Mouse (Mus musculus): Measurements from ENCODE around the gene Atxn2. TPM values are rescaled to one million over a fixed set of nuclear protein-coding genes. Genes with fewer than 3 reads are reported as not detected.
"Not testable (repeated sequence)": the region's sequence is repeated elsewhere in the genome, so short reads cannot be mapped to it uniquely, and the experiment has no call there.

Atxn2 gene
- total and polyA plus RNA-seq, 3 experiments: 7.7 to 58.4 (median 8.3) TPM

DNA sequence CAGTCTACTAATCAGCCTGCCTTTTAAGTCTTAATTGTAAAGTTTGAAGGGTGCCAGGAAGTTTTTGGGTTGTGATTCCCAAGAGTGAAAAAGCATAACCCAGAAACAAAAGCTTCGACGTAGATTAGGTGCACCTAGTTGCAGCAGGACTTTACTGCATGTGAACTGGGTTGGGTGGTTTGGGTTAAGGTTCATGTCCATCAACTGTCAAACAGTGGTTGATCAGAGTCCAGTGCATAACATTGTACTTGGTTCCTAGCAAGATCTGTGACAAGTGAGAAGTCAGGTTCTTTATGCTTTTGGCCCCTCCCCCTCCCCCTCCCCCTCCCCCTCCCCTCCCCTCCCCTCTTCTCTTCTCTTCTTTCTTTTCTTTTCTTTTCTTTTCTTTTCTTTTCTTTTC is 31.8 kb downstream of the Atxn2 start:
- no peak overlapping the region for H3K4me2 ChIP-seq (ENCODE audit: insufficient read depth, low read depth, poor library complexity, severe bottlenecking)
- no peaks in the 10 kb centered on the region for H3K27me3 ChIP-seq (replicated peaks)
- TF ChIP-seq MAFK (IDR thresholded peaks at IDR 0.05; ENCODE audit: insufficient replicate concordance, low read length): no peak
- TF ChIP-seq SIN3A (IDR thresholded peaks at IDR 0.05; ENCODE audit: low read length): no peak
- no peak for TF ChIP-seq MYC (IDR thresholded peaks at IDR 0.05; ENCODE audit: low read depth, low read length)
- no peak for TF ChIP-seq MEF2A (IDR thresholded peaks at IDR 0.05; ENCODE audit: borderline replicate concordance, low read depth, low read length)
- TF ChIP-seq TCF12 (IDR thresholded peaks at IDR 0.05; ENCODE audit: low read depth, low read length): no peak
- no peak for TF ChIP-seq JUND (conservative IDR thresholded peaks at IDR 0.05; ENCODE audit: low read depth, low read length)
- no peak for TF ChIP-seq ETS1 (conservative IDR thresholded peaks at IDR 0.05; ENCODE audit: low read depth, low read length)
- no peak for TF ChIP-seq SMC3 (IDR thresholded peaks at IDR 0.05; ENCODE audit: low read depth, low read length)
- TF ChIP-seq BHLHE40 (IDR thresholded peaks at IDR 0.05; ENCODE audit: low read depth, low read length): no peak
- TF ChIP-seq ZNF384 (IDR thresholded peaks at IDR 0.05; ENCODE audit: low read depth, low read length): no peak
- no peak for TF ChIP-seq JUN (IDR thresholded peaks at IDR 0.05; ENCODE audit: insufficient read depth, low read depth, low read length)
- dilution Hi-C loops (cut with MboI; ENCODE audit: extremely low pct_ligation_motif_present, extremely low pct_unique_long_range_greater_than_20kb, low sequenced_read_pairs) (no loop called here), in situ Hi-C loops (cut with MboI; ENCODE audit: low pct_ligation_motif_present, low pct_unique_long_range_greater_than_20kb, low sequenced_read_pairs) (no loop called here)
- peaks cover 9% of the 10 kb centered on the region; the same call in 1 of the 2 replicates for H3K79me2 ChIP-seq (replicated peaks; ENCODE audit: control insufficient read depth, extremely low read depth, insufficient read depth, poor library complexity, severe bottlenecking)
- 0 out of 4 replicates have a peak, but pooled peaks cover 0 to 5% of the 10 kb centered on the region in 2 experiments for H3K4me1 ChIP-seq (ENCODE audit: control insufficient read depth in 1 of 2, insufficient read depth in 2 of 2)
- no peaks in the 10 kb centered on the region for H3K9me3 ChIP-seq (replicated peaks; ENCODE audit: low read length)
- H3K27ac ChIP-seq (ENCODE audit: insufficient read depth, low read depth): no peak overlapping the region
- no peak for DNase-seq (ENCODE audit: extremely low read depth)
- H3K36me3 ChIP-seq (replicated peaks in 1 of 2; ENCODE audit: control insufficient read depth in 1 of 2, insufficient read depth in 1 of 2, low read length in 1 of 2): peaks cover 0 to 23% of the 10 kb centered on the region in 2 experiments
- no peak overlapping the region for H3K4me3 ChIP-seq (replicated peaks in 1 of 3; ENCODE audit: low read depth in 2 of 3, low read length in 2 of 3, poor library complexity in 1 of 3)
- no peak overlapping the region for H3K9ac ChIP-seq (ENCODE audit: insufficient read depth, low read depth)

DNA sequence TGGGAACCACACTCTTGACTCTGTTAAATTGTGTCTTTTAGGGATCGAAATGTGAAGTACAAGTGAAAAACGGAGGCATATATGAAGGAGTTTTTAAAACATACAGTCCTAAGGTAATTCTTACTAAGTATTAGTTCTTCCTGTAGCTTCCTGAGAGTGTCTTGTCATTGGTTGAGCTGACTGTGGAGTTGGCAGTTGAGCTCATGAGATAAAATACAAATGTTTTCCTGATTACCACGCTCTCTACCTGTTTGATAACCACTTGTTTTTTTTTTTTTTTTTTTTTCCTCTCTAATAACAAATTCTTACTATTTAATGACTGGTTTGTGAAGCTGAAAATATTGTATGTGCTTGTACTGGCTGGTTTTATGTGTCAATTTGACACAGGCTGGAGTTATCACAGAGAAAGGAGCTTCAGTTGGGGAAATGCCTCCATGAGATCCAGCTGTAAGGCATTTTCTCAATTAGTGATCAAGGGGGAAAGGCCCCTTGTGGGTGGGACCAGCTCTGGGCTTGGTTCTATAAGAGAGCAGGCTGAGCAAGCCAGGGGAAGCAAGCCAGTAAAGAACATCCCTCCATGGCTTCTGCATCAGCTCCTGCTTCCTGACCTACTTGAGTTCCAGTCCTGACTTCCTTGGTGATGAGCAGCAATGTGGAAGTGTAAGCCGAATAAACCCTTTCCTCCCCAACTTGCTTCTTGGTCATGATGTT is 36.9 kb downstream of the Atxn2 start:
- H3K9ac ChIP-seq (ENCODE audit: insufficient read depth, low read depth); dilution Hi-C loops (cut with MboI; ENCODE audit: extremely low pct_ligation_motif_present, extremely low pct_unique_long_range_greater_than_20kb, low sequenced_read_pairs); H3K27ac ChIP-seq (ENCODE audit: insufficient read depth, low read depth); H3K4me3 ChIP-seq (replicated peaks in 1 of 3; ENCODE audit: low read depth in 2 of 3, low read length in 2 of 3, poor library complexity in 1 of 3); H3K9me3 ChIP-seq (replicated peaks; ENCODE audit: low read length); H3K79me2 ChIP-seq (replicated peaks; ENCODE audit: control insufficient read depth, extremely low read depth, insufficient read depth, poor library complexity, severe bottlenecking); H3K4me2 ChIP-seq (ENCODE audit: insufficient read depth, low read depth, poor library complexity, severe bottlenecking); in situ Hi-C loops (cut with MboI; ENCODE audit: low pct_ligation_motif_present, low pct_unique_long_range_greater_than_20kb, low sequenced_read_pairs); H3K27me3 ChIP-seq (replicated peaks); DNase-seq (ENCODE audit: extremely low read depth); H3K4me1 ChIP-seq (ENCODE audit: control insufficient read depth in 1 of 2, insufficient read depth in 2 of 2): not testable (repeated sequence)
- peaks cover 10 to 56% of the 10 kb centered on the region in 2 experiments for H3K36me3 ChIP-seq (replicated peaks in 1 of 2; ENCODE audit: control insufficient read depth in 1 of 2, insufficient read depth in 1 of 2, low read length in 1 of 2)

DNA sequence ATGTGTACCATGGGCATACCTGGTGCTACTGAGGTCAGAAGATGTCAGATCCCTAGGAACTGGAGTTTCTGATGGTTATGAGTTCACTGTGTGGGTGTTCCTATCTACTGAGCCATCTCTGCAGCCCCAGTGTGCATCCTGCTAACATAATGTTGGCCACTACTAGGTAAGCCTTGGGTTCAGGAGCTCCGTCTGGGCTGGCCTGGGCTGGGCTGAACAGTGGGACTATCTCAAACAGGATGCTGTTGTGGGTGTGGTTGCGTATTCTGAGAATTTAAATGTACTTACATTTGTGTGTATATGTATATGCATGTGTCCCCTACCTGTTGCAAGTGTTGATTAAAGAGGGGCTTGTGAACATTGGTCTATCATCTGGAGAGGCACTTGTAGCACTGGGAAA is 38.5 kb downstream of the Atxn2 start:
- Histone ChIP-seq H3K9me3 (replicated peaks; ENCODE audit: low read length) (no peaks in the 10 kb centered on the region), H3K27ac (ENCODE audit: insufficient read depth, low read depth) (no peak overlapping the region), H3K36me3 (replicated peaks in 1 of 2; ENCODE audit: control insufficient read depth in 1 of 2, insufficient read depth in 1 of 2, low read length in 1 of 2) (peaks cover 13 to 63% of the 10 kb centered on the region in 2 experiments), H3K27me3 (replicated peaks) (no peaks in the 10 kb centered on the region), H3K4me1 (ENCODE audit: control insufficient read depth in 1 of 2, insufficient read depth in 2 of 2) (no peaks in the 10 kb centered on the region), H3K79me2 (replicated peaks; ENCODE audit: control insufficient read depth, extremely low read depth, insufficient read depth, poor library complexity, severe bottlenecking) (no peaks in the 10 kb centered on the region), H3K4me3 (replicated peaks in 1 of 3; ENCODE audit: low read depth in 2 of 3, low read length in 2 of 3, poor library complexity in 1 of 3) (no peak overlapping the region), H3K9ac (ENCODE audit: insufficient read depth, low read depth) (no peak overlapping the region), H3K4me2 (ENCODE audit: insufficient read depth, low read depth, poor library complexity, severe bottlenecking) (no peak overlapping the region)
- dilution Hi-C loops (cut with MboI; ENCODE audit: extremely low pct_ligation_motif_present, extremely low pct_unique_long_range_greater_than_20kb, low sequenced_read_pairs) (no loop called here), in situ Hi-C loops (cut with MboI; ENCODE audit: low pct_ligation_motif_present, low pct_unique_long_range_greater_than_20kb, low sequenced_read_pairs) (no loop called here)
- no peak for TF ChIP-seq CHD2 (IDR thresholded peaks at IDR 0.05; ENCODE audit: low read length)
- TF ChIP-seq RAD21 (IDR thresholded peaks at IDR 0.05; ENCODE audit: low read depth, low read length): no peak
- TF ChIP-seq IRF4 (IDR thresholded peaks at IDR 0.05; ENCODE audit: low read depth, low read length): no peak
- no peak for TF ChIP-seq NELFE (IDR thresholded peaks at IDR 0.05; ENCODE audit: low read depth, low read length)
- TF ChIP-seq RCOR1 (conservative IDR thresholded peaks at IDR 0.05; ENCODE audit: low read depth, low read length): no peak
- no peak for TF ChIP-seq MAZ (IDR thresholded peaks at IDR 0.05; ENCODE audit: low read depth, low read length)
- no peak for DNase-seq (ENCODE audit: extremely low read depth)

All from CH12.LX (cell line).